Mouse (Mus musculus) T-helper 1 cell (primary cell): ENCODE results near the gene Ifit1bl2.

Source experiments
- in situ Hi-C: fragments of 300-600 bp; cut with MboI, MseI; formaldehyde crosslinking; loops from one replicate; pipeline ENCODE4 v1.15.1; 2025; ENCODE audit warnings: high pct_unique_total_duplicates

The Ifit1bl2 gene

DNA sequence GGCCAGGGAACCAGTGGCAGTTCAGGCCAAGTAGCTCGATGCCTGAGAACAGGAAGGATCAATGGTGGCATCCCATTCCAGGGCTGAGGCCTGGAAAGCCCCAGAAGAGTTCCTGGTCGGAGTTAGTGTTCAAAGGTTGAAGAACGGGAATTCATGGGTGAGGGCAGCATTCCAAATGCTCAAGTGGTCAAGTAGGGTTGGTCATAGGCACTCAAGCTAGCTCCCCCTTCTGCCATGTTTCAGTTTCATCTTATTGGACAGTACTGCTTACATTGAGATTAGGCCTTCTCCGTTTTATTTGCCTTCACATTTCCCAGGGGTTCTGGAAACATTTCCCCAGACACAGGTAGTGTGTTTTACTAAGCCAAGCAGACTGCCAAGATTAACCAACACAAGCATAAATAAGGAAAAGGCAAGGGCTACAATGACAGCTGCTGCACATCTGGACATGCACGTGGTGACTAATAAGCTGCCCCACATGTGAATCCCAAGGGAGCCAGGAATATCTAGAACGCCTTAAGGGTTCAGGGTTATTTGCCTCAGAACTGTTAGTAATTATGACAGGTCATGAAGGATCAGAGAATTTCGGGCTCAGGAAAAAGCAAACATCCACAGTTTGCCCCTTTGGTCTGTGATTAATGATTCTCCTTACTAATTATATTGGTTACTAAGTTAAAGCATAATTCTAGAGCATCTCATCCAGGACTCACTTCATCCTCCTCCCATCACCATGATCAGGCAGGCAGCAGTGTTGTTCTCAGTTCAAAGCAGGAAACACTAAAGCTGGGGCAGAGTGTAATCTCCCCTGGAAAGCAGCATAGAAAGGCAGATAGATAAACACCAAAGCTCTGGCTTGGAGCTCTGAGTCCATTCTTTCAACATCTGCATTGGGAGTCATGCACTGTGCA lies 71.3 kb downstream of the Ifit1bl2 start:
- in situ Hi-C loops = no loop called here
